Mouse (Mus musculus) MEL (cell line): ENCODE measurements around the gene Gm10799. TPM values are rescaled to one million over a fixed set of nuclear protein-coding genes. Genes with fewer than 3 reads are reported as not detected.

Source experiments
- DNase-seq: peaks from one replicate; pipeline ENCODE4 v3.0.0; 2011; ENCODE audit warnings: low read depth, low spot score
- H3K27ac ChIP-seq: 2 replicates; pipeline ENCODE4 v1.5.1; 2012; ENCODE audit warnings: low read depth, mild to moderate bottlenecking, control low read depth, low read length, moderate library complexity; ENCODE audit not compliant: control insufficient read depth
- H3K27me3 ChIP-seq, 2 experiments: fragments of 150-350 bp in 1 of 2; sonication (generic) in 1 of 2; 2 replicates each; pipeline ENCODE4 v1.6.1; 2012; ENCODE audit warnings: low read length in 2 of 2, mild to moderate bottlenecking in 2 of 2, improper control_type of control experiment in 1 of 2, moderate library complexity in 1 of 2; ENCODE audit not compliant: insufficient read depth in 2 of 2, control insufficient read depth in 1 of 2
- H3K36me3 ChIP-seq, 2 experiments: 2 replicates each; pipeline ENCODE4 v1.6.1; 2012 to 2014; ENCODE audit warnings: low read length in 2 of 2, improper control_type of control experiment in 1 of 2, inconsistent platforms in 1 of 2, mild to moderate bottlenecking in 1 of 2; ENCODE audit not compliant: insufficient read depth in 2 of 2, control insufficient read depth in 1 of 2
- H3K4me1 ChIP-seq, 2 experiments: fragments of 150-350 bp in 1 of 2; sonication (generic) in 1 of 2; 2 replicates each; pipeline ENCODE4 v1.6.1; 2012; ENCODE audit warnings: low read length in 2 of 2, improper control_type of control experiment in 1 of 2, mild to moderate bottlenecking in 1 of 2; ENCODE audit not compliant: insufficient read depth in 2 of 2, control insufficient read depth in 1 of 2
- H3K4me3 ChIP-seq, 2 experiments: fragments of 150-350 bp in 1 of 2; sonication (generic) in 1 of 2; 2 replicates each; pipeline ENCODE4 v1.5.1; 2012; ENCODE audit warnings: low read depth in 2 of 2, low read length in 2 of 2, mild to moderate bottlenecking in 2 of 2, moderate library complexity in 2 of 2, control low read depth in 1 of 2, improper control_type of control experiment in 1 of 2; ENCODE audit not compliant: control insufficient read depth in 1 of 2, insufficient read depth in 1 of 2
- H3K79me2 ChIP-seq: 2 replicates; pipeline ENCODE4 v1.6.1; 2012; ENCODE audit warnings: mild to moderate bottlenecking, low read length, moderate library complexity; ENCODE audit not compliant: control insufficient read depth, poor library complexity, insufficient read depth
- H3K9ac ChIP-seq: 2 replicates; pipeline ENCODE4 v1.6.1; 2012; ENCODE audit warnings: low read depth, mild to moderate bottlenecking, control low read depth, low read length, moderate library complexity; ENCODE audit not compliant: control insufficient read depth, poor library complexity, severe bottlenecking
- H3K9me3 ChIP-seq: fragments of 150-350 bp; sonication (generic); replicated peaks from 2 replicates; pipeline ENCODE4 v1.6.1; 2012; ENCODE audit warnings: mild to moderate bottlenecking, low read length, improper control_type of control experiment, moderate library complexity; ENCODE audit not compliant: insufficient read depth
- ELF1 ChIP-seq: IDR thresholded peaks from 2 replicates; pipeline ENCODE4 v1.6.1; 2014; ENCODE audit warnings: low read depth, mild to moderate bottlenecking, inconsistent platforms, low read length, improper control_type of control experiment, moderate library complexity
- EP300 ChIP-seq, 2 experiments: IDR thresholded peaks; 2 replicates each; pipeline ENCODE4 v1.6.1; 2011; ENCODE audit warnings: improper control_type of control experiment in 2 of 2, low read length in 2 of 2, low read depth in 1 of 2, mild to moderate bottlenecking in 1 of 2
- ETS1 ChIP-seq: IDR thresholded peaks from 2 replicates; pipeline ENCODE4 v1.6.1; 2012; ENCODE audit warnings: low read depth, mild to moderate bottlenecking, inconsistent platforms, low read length, improper control_type of control experiment, moderate library complexity
- GATA1 ChIP-seq: IDR thresholded peaks from 2 replicates; pipeline ENCODE4 v1.6.1; 2011; ENCODE audit warnings: low read depth, low read length, improper control_type of control experiment
- JUND ChIP-seq: IDR thresholded peaks from 2 replicates; pipeline ENCODE4 v1.6.1; 2011; ENCODE audit warnings: low read depth, mild to moderate bottlenecking, improper control_type of control experiment, low read length
- MAX ChIP-seq: IDR thresholded peaks from 2 replicates; pipeline ENCODE4 v1.6.1; 2011; ENCODE audit warnings: low read length, improper control_type of control experiment
- MAZ ChIP-seq: IDR thresholded peaks from 2 replicates; pipeline ENCODE4 v1.6.1; 2012; ENCODE audit warnings: low read depth, mild to moderate bottlenecking, inconsistent platforms, low read length, improper control_type of control experiment
- MEF2A ChIP-seq: IDR thresholded peaks from 2 replicates; pipeline ENCODE4 v1.6.1; 2014; ENCODE audit warnings: low read depth, mild to moderate bottlenecking, inconsistent platforms, low read length, improper control_type of control experiment; ENCODE audit not compliant: poor library complexity, insufficient replicate concordance, severe bottlenecking; ENCODE audit errors: extremely low read depth
- RCOR1 ChIP-seq: IDR thresholded peaks from 2 replicates; pipeline ENCODE4 v1.6.1; 2012; ENCODE audit warnings: low read depth, mild to moderate bottlenecking, inconsistent platforms, low read length, improper control_type of control experiment
- SIN3A ChIP-seq: IDR thresholded peaks from 2 replicates; pipeline ENCODE4 v1.6.1; 2012; ENCODE audit warnings: low read length, improper control_type of control experiment, inconsistent platforms
- TAL1 ChIP-seq: IDR thresholded peaks from 2 replicates; pipeline ENCODE4 v1.6.1; 2012; ENCODE audit warnings: mild to moderate bottlenecking, inconsistent platforms, low read length, moderate library complexity, mixed read lengths
- TCF12 ChIP-seq: IDR thresholded peaks from 2 replicates; pipeline ENCODE4 v1.6.1; 2014; ENCODE audit warnings: low read depth, mild to moderate bottlenecking, inconsistent platforms, low read length, improper control_type of control experiment, moderate library complexity
- ZMIZ1 ChIP-seq: IDR thresholded peaks from 2 replicates; pipeline ENCODE4 v1.6.1; 2012; ENCODE audit warnings: low read depth, mild to moderate bottlenecking, inconsistent platforms, low read length, improper control_type of control experiment, moderate library complexity
- polyA plus RNA-seq, 2 experiments: library from polyadenylated mRNA; stranded (reverse) in 1 of 2; unstranded in 1 of 2; fragments of >175 nt in 1 of 2; fragments of >200 nt in 1 of 2; gene quantifications; 2 replicates each; pipeline versions ENCODE4 v1.2.1 to v1.2.4; 2012; ENCODE audit warnings: low replicate concordance in 2 of 2, low read depth in 1 of 2; ENCODE audit not compliant: insufficient read length in 2 of 2, insufficient read depth in 1 of 2, missing spikeins in 1 of 2
- total RNA-seq: library from RNA; depleted of rRNA; stranded (reverse); fragments of 300-350 nt; gene quantifications from 2 replicates; pipeline ENCODE4 v1.2.3, GENCODE M21; 2012

Gm10799 gene
- total and polyA plus RNA-seq, 3 experiments, result not detected

- H3K4me1 ChIP-seq, result peaks cover 6 to 22% of the 10 kb centered on the region in 2 experiments
- no peaks in the 10 kb centered on the region for H3K79me2 ChIP-seq
- TF ChIP-seq RCOR1, result peak; percentile 57
- no peak for TF ChIP-seq MAX
- TF ChIP-seq TAL1, result peak; percentile 34; the same call in 1 of the 2 replicates
- TF ChIP-seq MEF2A, result no peak
- TF ChIP-seq TCF12, result peak; percentile 70; the same call in 1 of the 2 replicates
- peak; percentile 35 to 62; a peak in 1 of 4 replicates for TF ChIP-seq EP300 (IDR thresholded peaks at IDR 0.05; ENCODE audit: low read depth in 1 of 2, low read length in 2 of 2)
- peak; percentile 41; the same call in 1 of the 2 replicates for TF ChIP-seq ETS1
- peak; percentile 26; the same call in 1 of the 2 replicates for TF ChIP-seq SIN3A
- peak; percentile 63; the same call in 1 of the 2 replicates for TF ChIP-seq GATA1
- no peak for TF ChIP-seq ZMIZ1
- no peak overlapping the region for H3K27ac ChIP-seq
- no peaks in the 10 kb centered on the region for H3K27me3 ChIP-seq
- H3K9me3 ChIP-seq, result no peaks in the 10 kb centered on the region
- peaks cover 0 to 14% of the 10 kb centered on the region in 2 experiments; a peak in 2 of 4 replicates for H3K36me3 ChIP-seq
- no peak overlapping the region for H3K9ac ChIP-seq
- no peak overlapping the region for H3K4me3 ChIP-seq
- DNase-seq, result peak; percentile 46
Observed at GRCm38 (mm10) chr2:104104800-104105199, 36.5 kb upstream of the Gm10799 start.

- TF ChIP-seq ETS1 (0 out of 2 replicates have a peak, but pooled peaks have one; percentile 18), RCOR1 (peak; percentile 72), MAZ (no peak), GATA1 (peak; percentile 49), JUND (no peak), TAL1 (peak; percentile 13; the same call in 1 of the 2 replicates), SIN3A (no peak), ELF1 (no peak), EP300 (IDR thresholded peaks at IDR 0.05; ENCODE audit: low read depth in 1 of 2, low read length in 2 of 2) (peak; percentile 45 to 59; a peak in 3 of 4 replicates), TCF12 (peak; percentile 46; the same call in 1 of the 2 replicates)
- Histone ChIP-seq H3K79me2 (no peaks in the 10 kb centered on the region), H3K36me3 (peaks cover 0 to 30% of the 10 kb centered on the region in 2 experiments; a peak in 2 of 4 replicates), H3K4me3 (no peak overlapping the region), H3K9me3 (no peaks in the 10 kb centered on the region), H3K4me1 (peaks cover 22 to 39% of the 10 kb centered on the region in 2 experiments), H3K27me3 (no peaks in the 10 kb centered on the region), H3K9ac (no peak overlapping the region), H3K27ac (no peak overlapping the region; the same call in 1 of the 2 replicates)
- DNase-seq, result peak; percentile 51
Observed at GRCm38 (mm10) chr2:104099946-104100345, 31.6 kb upstream of the Gm10799 start.
